Mouse (Mus musculus) intestine, embryonic 16.5 days (tissue): ENCODE results near the gene Myocos. TPM values are rescaled to one million over a fixed set of nuclear protein-coding genes. Genes with fewer than 3 reads are reported as not detected.

Experiments
- ATAC-seq: fragments of 200-750 bp; cut with Nextera tagmentation; 2 replicates; pipeline ENCODE4 v1.8.0; 2017; ENCODE audit warnings: moderate TSS enrichment, moderate library complexity
- H3K27ac ChIP-seq: fragments of 300-500 bp; sonication (generic); 2 replicates; pipeline ENCODE4 v1.5.1; 2014; ENCODE audit warnings: mild to moderate bottlenecking, low read length
- H3K27me3 ChIP-seq: fragments of 300-500 bp; sonication (generic); replicated peaks from 2 replicates; pipeline ENCODE4 v1.6.1; 2014; ENCODE audit warnings: low read length, control low read depth, mixed read lengths; ENCODE audit not compliant: control insufficient read depth, insufficient read depth
- H3K36me3 ChIP-seq: fragments of 300-500 bp; sonication (generic); 2 replicates; pipeline ENCODE4 v1.6.1; 2014; ENCODE audit warnings: low read length, control low read depth; ENCODE audit not compliant: control insufficient read depth, insufficient read depth
- H3K4me1 ChIP-seq: fragments of 300-500 bp; sonication (generic); 2 replicates; pipeline ENCODE4 v1.6.1; 2014; ENCODE audit warnings: low read length, control low read depth, mixed read lengths; ENCODE audit not compliant: control insufficient read depth, insufficient read depth
- H3K4me2 ChIP-seq: fragments of 300-500 bp; sonication (generic); 2 replicates; pipeline ENCODE4 v1.6.1; 2014; ENCODE audit warnings: low read depth, low read length, control low read depth
- H3K4me3 ChIP-seq: fragments of 300-500 bp; sonication (generic); 2 replicates; pipeline ENCODE4 v1.5.1; 2014; ENCODE audit warnings: mild to moderate bottlenecking, low read length
- H3K9ac ChIP-seq: fragments of 300-500 bp; sonication (generic); 2 replicates; pipeline ENCODE4 v1.6.1; 2014; ENCODE audit warnings: low read depth, low read length
- H3K9me3 ChIP-seq: fragments of 300-500 bp; sonication (generic); 2 replicates; pipeline ENCODE4 v1.6.1; 2016; ENCODE audit warnings: low read length, control low read depth; ENCODE audit not compliant: control insufficient read depth
- WGBS: fragments of 180-500 bp; shearing (Covaris S2); extraction: QIAGEN DNeasy Blood & Tissue Kit; methylation state at CpG from one replicate; pipeline ENCODE4 v1.1.7; 2014; 5-methylcytosine and 5-hydroxymethylcytosine counted together
- microRNA-seq: library from miRNA; unstranded; fragments of <30 nt; microRNA quantifications from one replicate; pipeline ENCODE4, GENCODE M21; 2016
- polyA plus RNA-seq: library from polyadenylated mRNA; unstranded; fragments of >200 nt; fragmentation: Nextera tagmentation; extraction: Ambion mirVana; gene quantifications from 2 replicates; pipeline ENCODE4 v1.2.1, GENCODE M21; 2015

Myocos gene
- polyA plus RNA-seq, 1 experiment from 2014 or later, result not detected

DNA sequence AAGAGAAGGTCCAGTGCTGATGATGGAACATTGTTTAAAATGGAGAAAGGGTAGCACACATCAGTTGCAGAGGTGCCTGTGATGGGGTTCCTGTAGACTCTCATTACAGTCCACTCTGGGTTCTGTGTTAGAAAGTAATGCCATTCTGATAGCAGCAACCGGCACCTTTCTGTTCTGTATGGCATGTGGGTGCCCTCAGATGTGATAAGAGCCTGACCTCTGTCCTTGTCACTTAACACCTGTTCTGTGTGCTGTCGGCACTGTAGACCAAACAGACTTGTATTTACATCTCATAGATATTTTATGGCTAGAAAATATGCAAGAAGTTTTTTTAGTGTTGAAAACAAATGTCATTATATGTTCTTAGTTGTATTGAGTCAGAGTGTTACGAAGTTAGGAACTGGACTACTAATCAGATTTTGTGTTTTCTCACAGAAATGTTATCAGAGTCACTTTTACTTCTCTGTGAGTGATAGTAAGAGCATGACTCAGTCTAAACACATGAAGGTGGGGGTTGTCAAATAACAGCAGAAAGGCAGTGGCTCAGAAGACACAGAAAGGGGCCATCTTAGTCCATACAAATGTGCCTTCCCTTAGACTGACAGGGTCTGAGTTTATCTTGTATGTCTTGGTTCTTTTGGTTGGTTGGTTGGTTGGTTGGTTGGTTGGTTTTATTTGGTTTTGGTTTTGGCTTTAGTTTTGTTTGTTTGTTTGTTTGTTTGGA is 60.5 kb downstream of the Myocos start:
- H3K27ac ChIP-seq, result no peak overlapping the region
- H3K4me3 ChIP-seq, result no peak overlapping the region
- H3K9ac ChIP-seq, result no peak overlapping the region
- WGBS, result 63% methylated on average over 3 of the region's 3 CpGs
- no peaks in the 10 kb centered on the region; the same call in 1 of the 2 replicates for H3K36me3 ChIP-seq
- no peaks in the 10 kb centered on the region for H3K27me3 ChIP-seq
- no peaks in the 10 kb centered on the region for H3K4me1 ChIP-seq
- no peak overlapping the region for H3K4me2 ChIP-seq
- no peaks in the 10 kb centered on the region for H3K9me3 ChIP-seq
- ATAC-seq, result no peak

Small RNAs within 50 kb of the gene (microRNA-seq; reads per million reads assigned to microRNA genes)
- 0.68 reads per million for gene Gm27616

Other genes starting within 250 kb of the Myocos start
- 4.7 and 5.2 TPM in 2 replicates for gene Dnm3, start 180.2 kb downstream of the Myocos start, polyA plus RNA-seq
- 17.8 and 18.5 TPM in 2 replicates for gene Mettl13, start 109.7 kb downstream of the Myocos start, polyA plus RNA-seq
- 43.5 and 46.4 TPM in 2 replicates for gene Vamp4, start 87.7 kb downstream of the Myocos start, polyA plus RNA-seq
- 0.06 and 0.18 TPM in 2 replicates for gene Myoc, start 19.1 kb downstream of the Myocos start, polyA plus RNA-seq
- 87.1 and 112 TPM in 2 replicates for gene Prrc2c, start 82.3 kb upstream of the Myocos start, polyA plus RNA-seq
- gene Fmo4, start 155.8 kb upstream of the Myocos start, polyA plus RNA-seq, result 11.7 and 13.0 TPM in 2 replicates
- gene Fmo1, start 208.4 kb upstream of the Myocos start, polyA plus RNA-seq, result 12.8 and 14.6 TPM in 2 replicates
- 2.1 and 3.4 TPM in 2 replicates for gene Fmo2, start 240.5 kb upstream of the Myocos start, polyA plus RNA-seq